Mouse (Mus musculus): ENCODE measurements at regions not wholly inside any gene's neighbourhood (a gene's known extent, or its start where the extent isn't known, plus 50 kb on each side); places are given as distances from the start of the nearest gene placed in this dataset.

- DNase-seq (ENCODE audit: low spot score) = no peak
These were observed 99.2 kb upstream of the F13a1 start for GRCm38 (mm10) chr13:37149066-37149781.

- peak; percentile 22 for DNase-seq (ENCODE audit: low spot score)
These were observed 98.6 kb upstream of the F13a1 start for GRCm38 (mm10) chr13:37148627-37149026.

GRCm38 (mm10) chr13:37147790-37148189, 97.7 kb upstream of the F13a1 start:
- no peak for DNase-seq (ENCODE audit: low spot score)

GRCm38 (mm10) chr13:37142812-37143211, 92.8 kb upstream of the F13a1 start:
- DNase-seq (ENCODE audit: low spot score) = no peak

GRCm38 (mm10) chr13:37135115-37135514, 85.1 kb upstream of the F13a1 start:
- no peak for DNase-seq (ENCODE audit: low spot score)

- DNase-seq (ENCODE audit: low spot score) = no peak
These were observed 84.5 kb upstream of the F13a1 start for GRCm38 (mm10) chr13:37134518-37134917.

- no peak for DNase-seq (ENCODE audit: low spot score)
These were observed 80.6 kb upstream of the F13a1 start for GRCm38 (mm10) chr13:37130637-37131036.

GRCm38 (mm10) chr13:37121602-37122001, 71.6 kb upstream of the F13a1 start:
- DNase-seq (ENCODE audit: low spot score) = no peak

GRCm38 (mm10) chr13:37120219-37120618, 70.2 kb upstream of the F13a1 start:
- no peak for DNase-seq (ENCODE audit: low spot score)

- DNase-seq (ENCODE audit: low spot score) = no peak
These were observed 64.3 kb upstream of the F13a1 start for GRCm38 (mm10) chr13:37114324-37114723.

GRCm38 (mm10) chr13:37111747-37112146, 61.7 kb upstream of the F13a1 start:
- DNase-seq (ENCODE audit: low spot score) = no peak

GRCm38 (mm10) chr13:37107721-37108120, 57.7 kb upstream of the F13a1 start:
- no peak for DNase-seq (ENCODE audit: low spot score)

GRCm38 (mm10) chr13:37106009-37106408, 56.0 kb upstream of the F13a1 start:
- DNase-seq (ENCODE audit: low spot score) = no peak

- DNase-seq (ENCODE audit: low spot score) = no peak
These were observed 54.6 kb upstream of the F13a1 start for GRCm38 (mm10) chr13:37104410-37105294.

- no peak for DNase-seq (ENCODE audit: low spot score)
These were observed 53.8 kb upstream of the F13a1 start for GRCm38 (mm10) chr13:37103741-37104296.

- DNase-seq (ENCODE audit: low spot score) = no peak
These were observed 51.7 kb upstream of the F13a1 start for GRCm38 (mm10) chr13:37101755-37102154.

All from T-cell, adult 2 months (primary cell).